17 mouse cellular contexts compared by ENCODE assay signal in the genomic region with DNA sequence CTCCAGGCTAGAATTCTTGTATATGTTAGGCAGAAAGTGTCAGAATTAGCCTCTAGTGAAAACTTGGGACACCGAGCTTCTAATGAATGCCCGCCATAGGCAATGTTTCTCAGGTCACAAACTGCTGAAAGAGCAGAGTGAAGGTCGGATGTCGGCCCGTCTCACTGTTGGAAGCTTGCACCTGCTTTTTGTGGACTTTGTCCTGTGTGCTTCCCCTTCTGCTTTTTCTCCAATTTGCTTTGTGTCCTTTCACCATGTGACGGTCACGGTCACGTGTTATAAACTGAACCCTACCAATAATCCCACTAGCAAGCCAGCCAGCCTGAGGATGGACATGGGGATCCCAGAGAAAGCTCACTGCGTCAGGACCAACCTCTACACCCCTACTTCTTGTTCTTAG.
"Had no signal": no experiment of that assay in that cellular context is flagged by ENCODE, and none has a peak within 500 bp of the region (broad histone marks: within the 10 kb centered on the region; RNA-seq: fewer than 3 reads in every experiment).

No protein-coding gene starts in this region.

- H3K36me3 ChIP-seq: liver, embryonic 12.5 days; liver, embryonic 15.5 days had no signal

- H3K4me1 ChIP-seq: limb, embryonic 12.5 days; limb, embryonic 15.5 days; liver, embryonic 12.5 days; liver, embryonic 15.5 days had no signal

- H3K4me3 ChIP-seq: limb, embryonic 12.5 days; limb, embryonic 15.5 days; liver, embryonic 12.5 days; liver, embryonic 15.5 days had no signal

- H3K9ac ChIP-seq: limb, embryonic 12.5 days; limb, embryonic 15.5 days; liver, embryonic 12.5 days; liver, embryonic 15.5 days had no signal

- H3K9me3 ChIP-seq: limb, embryonic 12.5 days; limb, embryonic 15.5 days; liver, embryonic 12.5 days; liver, embryonic 15.5 days had no signal

- ATAC-seq: hindbrain, postnatal 0 days; inflammation-experienced regulatory T-cells, adult 6 months; liver, embryonic 12.5 days had no signal

- H3K27ac ChIP-seq: hindbrain, postnatal 0 days; kidney, postnatal 0 days; limb, embryonic 12.5 days; limb, embryonic 15.5 days; liver, embryonic 12.5 days; liver, embryonic 15.5 days; stomach, postnatal 0 days had no signal

- H3K27me3 ChIP-seq: limb, embryonic 12.5 days; limb, embryonic 15.5 days; liver, embryonic 12.5 days; liver, embryonic 15.5 days had no signal

- H3K4me2 ChIP-seq: limb, embryonic 12.5 days; limb, embryonic 15.5 days; liver, embryonic 12.5 days; liver, embryonic 15.5 days; midbrain, embryonic 11.5 days had no signal

- DNase-seq: left cerebral cortex, postnatal 4 days; lung, adult 2 months; lung, postnatal 14 days; lung, postnatal 4 days; midbrain, embryonic 14.5 days; thymus, adult 2 months; thymus, postnatal 14 days; thymus, postnatal 4 days had no signal
